Mouse (Mus musculus) forelimb bud, embryonic 11.5 days (tissue): ENCODE data around the gene Scube1.
A peak's percentile ranks its signal among the peaks of the same experiment; 100 is the strongest.

Experiments used
- DNase-seq: peaks from one replicate; pipeline ENCODE4 v3.0.0-alpha.2; 2012; ENCODE audit warnings: low read depth, low spot score

Scube1 gene

DNA sequence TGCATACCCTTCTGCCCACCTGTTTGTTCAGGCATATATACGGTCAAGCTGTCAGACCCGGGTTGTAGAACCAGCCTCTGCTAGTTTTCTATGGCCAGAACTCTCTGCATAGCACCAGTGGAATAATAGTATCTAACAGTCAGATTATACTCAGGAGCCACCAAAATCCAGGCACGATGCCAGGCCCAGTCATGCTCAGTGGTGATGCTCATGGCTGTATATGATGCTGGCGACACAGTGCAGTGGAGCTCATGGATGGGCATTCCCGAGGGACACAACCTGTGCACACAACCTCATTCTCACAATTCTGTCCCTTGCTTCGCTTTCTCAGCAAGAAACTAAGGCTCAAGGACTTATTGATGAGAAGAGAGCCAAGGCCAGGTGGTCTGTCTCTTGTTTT lies 58.8 kb downstream of the Scube1 start:
- DNase-seq, result no peak

GRCm38 (mm10) chr15:83664722-83665121 lies 60.1 kb downstream of the Scube1 start:
- no peak for DNase-seq

DNA sequence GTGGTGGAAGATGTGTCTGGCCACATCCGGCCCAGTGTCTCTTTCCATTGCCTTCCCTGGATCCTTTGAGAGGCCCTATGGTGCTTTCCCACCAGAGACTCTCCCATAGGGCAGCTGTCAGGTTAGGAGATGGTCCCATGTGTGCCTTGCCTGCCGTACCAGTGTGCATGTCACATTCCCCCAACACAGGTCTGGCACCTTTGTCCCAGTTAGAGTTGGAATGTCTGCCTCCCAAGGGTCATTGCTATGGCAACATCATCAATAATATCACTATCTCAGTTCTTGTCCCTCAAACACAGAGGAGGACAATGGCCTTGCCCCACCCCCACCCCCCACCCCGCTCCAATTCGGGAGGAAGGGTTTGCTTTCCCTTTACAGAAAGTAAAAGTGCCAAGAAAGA lies 61.8 kb downstream of the Scube1 start:
- no peak for DNase-seq

- DNase-seq, result no peak
These were observed 62.7 kb downstream of the Scube1 start for GRCm38 (mm10) chr15:83662106-83662505.

DNA sequence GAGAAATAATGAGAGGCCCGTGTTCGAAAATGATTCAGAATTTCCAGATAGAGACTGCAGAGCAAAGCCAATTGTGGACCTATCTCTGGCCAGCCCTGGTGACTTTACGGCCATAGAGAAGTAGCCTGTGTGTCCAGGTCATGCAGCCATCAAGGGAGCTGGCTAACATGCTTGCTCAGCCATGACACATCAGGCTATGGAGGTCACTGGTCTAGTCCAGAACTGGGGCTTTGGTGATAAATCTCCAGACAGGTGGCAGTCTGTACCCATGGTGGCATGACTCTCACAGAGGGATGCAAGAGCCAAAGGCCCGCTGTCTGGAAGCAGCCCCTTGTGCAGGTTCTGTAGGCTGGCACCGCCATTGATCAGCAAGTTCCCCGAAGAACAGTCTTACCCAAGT lies 82.3 kb downstream of the Scube1 start:
- DNase-seq, result no peak

GRCm38 (mm10) chr15:83640208-83640607 lies 84.6 kb downstream of the Scube1 start:
- DNase-seq, result no peak

- peak; percentile 88 for DNase-seq
These were observed 85.7 kb downstream of the Scube1 start for GRCm38 (mm10) chr15:83639160-83639559.

- no peak for DNase-seq
These were observed 86.5 kb downstream of the Scube1 start for GRCm38 (mm10) chr15:83638196-83638899.

DNA sequence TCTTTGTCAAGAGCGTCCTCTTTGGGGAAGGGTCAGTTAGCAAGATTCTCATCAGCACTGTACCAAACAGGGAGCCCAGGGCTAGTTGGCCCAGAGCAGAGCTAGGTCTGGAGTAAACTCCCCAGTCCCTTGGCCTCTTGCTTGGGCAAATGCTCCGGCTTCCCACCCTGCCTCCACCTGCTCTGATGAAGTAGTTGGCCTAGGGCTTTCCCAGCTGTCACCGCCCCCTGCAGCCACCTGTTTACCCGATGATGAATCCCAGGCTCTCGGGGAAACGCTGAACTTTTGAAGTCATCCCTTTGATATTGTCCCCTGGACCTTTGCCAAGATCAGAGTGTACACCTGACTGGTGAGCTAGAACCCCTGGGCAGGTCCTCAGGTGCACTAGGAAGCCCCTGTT lies 88.1 kb downstream of the Scube1 start:
- DNase-seq, result no peak

DNA sequence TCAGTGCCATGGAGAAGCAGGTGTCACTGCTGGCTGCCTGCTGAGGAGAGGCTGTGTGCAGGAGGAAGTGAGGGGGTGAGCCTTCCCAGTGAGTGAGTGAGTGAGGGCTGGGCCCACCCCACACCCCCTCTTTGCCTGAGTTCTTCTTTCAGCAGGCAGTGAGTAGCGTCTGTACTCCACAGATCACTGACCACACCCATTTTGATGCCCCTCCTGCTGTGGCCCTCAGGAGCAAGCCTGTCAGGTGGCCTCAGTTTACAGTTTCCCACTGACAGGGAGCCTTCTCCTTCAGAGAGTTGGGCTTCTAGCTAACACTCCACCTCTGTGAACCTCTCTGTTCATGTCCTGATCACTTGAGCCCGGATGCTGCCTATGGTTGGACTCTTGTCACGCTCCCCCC lies 89.6 kb downstream of the Scube1 start:
- no peak for DNase-seq

DNA sequence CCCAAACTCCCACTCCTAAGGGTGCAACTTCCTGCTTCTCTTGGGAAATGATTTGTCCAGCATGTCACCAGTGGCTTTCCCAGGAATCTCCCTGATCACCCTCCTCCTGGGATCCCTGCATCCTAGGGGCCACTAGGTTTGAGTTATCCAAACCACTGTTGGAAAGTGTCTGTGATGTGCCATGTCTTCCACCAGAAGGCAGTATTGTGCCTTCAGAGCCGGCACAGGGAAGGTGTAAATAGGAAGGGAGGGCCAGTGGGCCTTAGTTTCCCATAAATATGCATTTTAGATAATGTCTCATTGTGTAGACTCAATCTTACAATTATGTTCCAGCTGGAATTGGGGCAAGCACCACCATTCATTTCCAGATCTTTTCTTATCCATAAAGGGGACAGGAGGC lies 90.7 kb downstream of the Scube1 start:
- no peak for DNase-seq

- no peak for DNase-seq
These were observed 93.8 kb downstream of the Scube1 start for GRCm38 (mm10) chr15:83631071-83631470.

DNA sequence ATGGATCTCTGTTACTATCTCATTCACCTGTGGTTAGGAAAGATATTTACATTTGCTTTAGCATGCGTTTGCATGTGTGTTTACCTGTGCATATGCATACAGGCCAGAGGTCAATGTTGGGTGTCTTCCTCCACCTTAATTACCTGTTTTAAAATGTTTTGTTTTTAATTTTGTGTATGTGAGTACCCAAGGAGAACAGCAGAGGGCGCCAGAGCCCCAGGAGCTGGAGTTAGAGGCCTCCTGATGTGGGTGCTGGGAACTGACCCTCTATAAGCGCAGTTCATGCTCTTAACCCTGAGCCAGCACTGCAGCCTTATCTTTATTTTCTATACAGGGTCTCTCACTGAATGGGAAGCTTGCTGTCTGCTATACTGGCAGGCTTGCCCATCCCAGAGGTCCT lies 95.1 kb downstream of the Scube1 start:
- DNase-seq, result no peak

GRCm38 (mm10) chr15:83626142-83626645 lies 98.6 kb downstream of the Scube1 start:
- no peak for DNase-seq

- DNase-seq, result no peak
These were observed 109.6 kb downstream of the Scube1 start for GRCm38 (mm10) chr15:83615245-83615644.

DNA sequence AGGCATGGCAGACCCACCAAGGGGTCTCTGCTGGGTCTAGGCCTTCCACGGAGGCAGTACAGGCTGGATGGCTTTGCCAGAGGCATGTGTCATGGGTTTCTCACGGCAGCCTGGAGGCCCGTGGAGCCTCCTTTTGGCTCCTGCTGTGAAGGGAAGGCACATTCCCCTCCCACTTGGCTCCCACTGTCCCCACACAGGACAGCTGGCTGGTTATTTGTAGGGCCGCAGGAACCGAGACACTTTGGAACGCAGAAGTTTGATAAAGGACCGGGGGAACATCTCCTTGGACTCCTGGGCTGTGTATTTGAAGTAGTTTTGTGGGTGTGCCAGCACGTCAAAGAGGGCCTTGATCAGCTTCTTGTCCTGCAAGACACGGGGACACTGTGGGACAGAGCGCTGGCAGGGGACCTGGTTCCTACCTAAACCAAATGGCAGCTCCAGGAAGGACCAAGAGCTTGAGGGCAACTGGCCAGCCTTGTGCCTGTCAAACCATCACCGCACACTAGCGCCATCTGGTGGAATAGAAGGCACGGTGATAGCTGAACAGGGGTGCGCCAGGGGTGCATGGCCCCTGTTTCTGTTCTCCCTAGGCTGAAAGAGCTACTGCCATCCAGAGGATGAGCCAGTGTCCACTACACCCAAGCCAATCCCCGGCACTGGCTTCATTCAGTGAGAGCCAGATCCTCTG lies 117.6 kb downstream of the Scube1 start:
- DNase-seq, result peak; percentile 62

GRCm38 (mm10) chr15:83606700-83607099 lies 118.1 kb downstream of the Scube1 start:
- DNase-seq, result no peak

GRCm38 (mm10) chr15:83606216-83606615 lies 118.6 kb downstream of the Scube1 start:
- no peak for DNase-seq

GRCm38 (mm10) chr15:83603426-83603825 lies 121.4 kb downstream of the Scube1 start:
- no peak for DNase-seq

DNA sequence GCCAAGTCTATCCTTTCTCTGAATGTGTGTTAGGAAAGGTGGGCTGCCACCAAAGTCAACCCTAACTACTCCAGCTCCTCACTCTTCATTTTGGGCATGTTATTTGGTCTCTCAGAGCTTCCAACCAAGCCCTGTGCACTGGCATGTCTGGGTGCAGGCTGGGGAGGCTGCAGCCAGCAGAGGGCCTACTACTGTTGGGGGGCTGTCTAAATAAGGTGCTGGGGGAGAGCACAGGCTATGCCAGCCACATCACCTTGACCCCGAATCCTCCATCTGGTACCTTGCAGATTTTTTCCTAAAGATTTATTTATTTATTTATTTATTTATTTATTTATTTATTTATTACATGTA lies 121.8 kb downstream of the Scube1 start:
- no peak for DNase-seq

DNA sequence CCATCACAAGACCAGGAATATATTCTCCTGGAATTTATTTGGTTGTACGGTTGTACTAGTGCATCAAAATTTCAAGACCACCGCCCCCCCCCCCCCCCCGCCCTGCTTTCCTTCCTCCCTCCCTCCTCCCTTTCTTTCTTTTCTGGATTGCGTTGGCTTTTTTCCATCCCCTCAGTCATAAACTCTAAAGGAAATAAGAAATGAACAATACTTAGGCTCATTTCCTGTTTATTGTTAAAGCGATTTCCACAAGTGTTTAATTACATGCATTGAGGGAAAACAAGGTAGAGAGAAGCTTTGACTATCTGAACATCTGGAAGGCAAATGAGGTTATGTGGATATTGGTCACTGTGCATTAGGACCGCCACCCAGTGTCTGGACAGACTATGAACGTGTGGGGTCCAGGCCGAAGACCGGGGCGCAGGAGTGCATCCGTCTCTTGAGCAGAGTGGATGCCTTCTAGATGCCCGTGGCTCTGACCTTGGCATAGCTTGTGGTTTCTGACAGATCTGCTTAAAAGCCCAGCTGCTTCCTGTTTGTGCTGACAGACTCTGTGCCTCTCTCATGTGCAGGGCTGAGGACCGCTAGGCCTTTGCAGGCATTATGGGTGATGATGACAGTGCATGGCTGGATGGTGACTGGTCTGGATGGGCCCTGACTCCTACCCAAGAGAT lies 122.3 kb downstream of the Scube1 start:
- DNase-seq, result no peak

- no peak for DNase-seq
These were observed 123.6 kb downstream of the Scube1 start for GRCm38 (mm10) chr15:83601185-83601584.

- DNase-seq, result no peak
These were observed 128.0 kb downstream of the Scube1 start for GRCm38 (mm10) chr15:83596833-83597232.
